Mouse (Mus musculus) limb, embryonic 11.5 days (tissue): ENCODE measurements around the gene Erlin1. TPM values are rescaled to one million over a fixed set of nuclear protein-coding genes. Genes with fewer than 3 reads are reported as not detected.

Experiments used
- ATAC-seq: fragments of 200-750 bp; cut with Nextera tagmentation; 2 replicates; pipeline ENCODE4 v1.8.0; 2017; ENCODE audit warnings: low read depth; ENCODE audit not compliant: insufficient number of reproducible peaks, low FRiP score, low TSS enrichment
- DNase-seq: peaks from one replicate; pipeline ENCODE4 v3.0.0-alpha.2; 2015; ENCODE audit warnings: low spot score
- H3K27ac ChIP-seq: fragments of 300-500 bp; sonication (generic); replicated peaks from 2 replicates; pipeline ENCODE4 v1.5.1; 2014; ENCODE audit warnings: low read depth, mild to moderate bottlenecking, low read length
- H3K27me3 ChIP-seq: fragments of 300-500 bp; sonication (generic); 2 replicates; pipeline ENCODE4 v1.6.1; 2014; ENCODE audit warnings: mild to moderate bottlenecking, low read length, mixed read lengths; ENCODE audit not compliant: control insufficient read depth, insufficient read depth
- H3K36me3 ChIP-seq: fragments of 300-500 bp; sonication (generic); 2 replicates; pipeline ENCODE4 v1.6.1; 2014; ENCODE audit warnings: mild to moderate bottlenecking, low read length, moderate library complexity, mixed read lengths; ENCODE audit not compliant: control insufficient read depth, insufficient read depth
- H3K4me1 ChIP-seq: fragments of 300-500 bp; sonication (generic); 2 replicates; pipeline ENCODE4 v1.6.1; 2014; ENCODE audit warnings: low read length, mixed read lengths; ENCODE audit not compliant: control insufficient read depth, insufficient read depth
- H3K4me2 ChIP-seq: fragments of 300-500 bp; sonication (generic); 2 replicates; pipeline ENCODE4 v1.6.1; 2014; ENCODE audit warnings: low read depth, mild to moderate bottlenecking, moderate library complexity; ENCODE audit not compliant: severe bottlenecking
- H3K4me3 ChIP-seq: fragments of 300-500 bp; sonication (generic); 2 replicates; pipeline ENCODE4 v1.5.1; 2014; ENCODE audit warnings: low read depth, low read length
- H3K9ac ChIP-seq: fragments of 300-500 bp; sonication (generic); 2 replicates; pipeline ENCODE4 v1.6.1; 2014; ENCODE audit warnings: mild to moderate bottlenecking, low read length
- H3K9me3 ChIP-seq: fragments of 300-500 bp; sonication (generic); 2 replicates; pipeline ENCODE4 v1.6.1; 2016; ENCODE audit warnings: low read length; ENCODE audit not compliant: control insufficient read depth
- WGBS: fragments of 180-500 bp; shearing (Covaris S2); extraction: QIAGEN DNeasy Blood & Tissue Kit; methylation state at CpG from one replicate; pipeline ENCODE4 v1.1.7; 2014; 5-methylcytosine and 5-hydroxymethylcytosine counted together
- polyA plus RNA-seq: library from polyadenylated mRNA; unstranded; fragments of >200 nt; fragmentation: Nextera tagmentation; extraction: Ambion mirVana; gene quantifications from 2 replicates; pipeline ENCODE4 v1.2.1, GENCODE M21; 2014

Gene Erlin1
- polyA plus RNA-seq, 1 experiment from 2014 or later, result 20.1 TPM

GRCm38 (mm10) chr19:44104393-44104792, 34.8 kb upstream of the Erlin1 start:
- WGBS, result 91% methylated on average over 1 of the region's 1 CpGs
- no peak overlapping the region for H3K27ac ChIP-seq
- H3K4me1 ChIP-seq, result peaks cover 2% of the 10 kb centered on the region; the same call in 1 of the 2 replicates
- no peaks in the 10 kb centered on the region for H3K27me3 ChIP-seq
- peaks cover 2% of the 10 kb centered on the region; the same call in 1 of the 2 replicates for H3K36me3 ChIP-seq
- no peak overlapping the region for H3K9ac ChIP-seq
- H3K4me3 ChIP-seq, result no peak overlapping the region
- H3K4me2 ChIP-seq, result no peak overlapping the region
- ATAC-seq (no peak), DNase-seq (no peak)
- no peaks in the 10 kb centered on the region for H3K9me3 ChIP-seq

- H3K9me3 ChIP-seq, result no peaks in the 10 kb centered on the region
- H3K27me3 ChIP-seq, result no peaks in the 10 kb centered on the region
- peaks cover 6% of the 10 kb centered on the region; the same call in 1 of the 2 replicates for H3K36me3 ChIP-seq
- H3K4me2 ChIP-seq, result no peak overlapping the region
- ATAC-seq (no peak), DNase-seq (no peak)
- no peak overlapping the region for H3K27ac ChIP-seq
- H3K4me1 ChIP-seq, result peaks cover 2% of the 10 kb centered on the region; the same call in 1 of the 2 replicates
- no peak overlapping the region for H3K4me3 ChIP-seq
- no peak overlapping the region for H3K9ac ChIP-seq
- WGBS, result 90% methylated on average over 3 of the region's 3 CpGs
Measured at GRCm38 (mm10) chr19:44103001-44103400, 33.4 kb upstream of the Erlin1 start.

- Histone ChIP-seq H3K4me1 (no peaks in the 10 kb centered on the region), H3K36me3 (peaks cover 14% of the 10 kb centered on the region), H3K27ac (no peak overlapping the region), H3K4me2 (no peak overlapping the region), H3K27me3 (no peaks in the 10 kb centered on the region), H3K4me3 (no peak overlapping the region), H3K9me3 (no peaks in the 10 kb centered on the region), H3K9ac (no peak overlapping the region)
- DNase-seq (no peak), ATAC-seq (no peak)
Measured at GRCm38 (mm10) chr19:44100840-44101239, 31.3 kb upstream of the Erlin1 start.

- Histone ChIP-seq H3K27ac (no peak overlapping the region), H3K4me2 (no peak overlapping the region), H3K4me3 (no peak overlapping the region), H3K36me3 (peaks cover 1% of the 10 kb centered on the region), H3K4me1 (no peaks in the 10 kb centered on the region), H3K9ac (no peak overlapping the region), H3K9me3 (no peaks in the 10 kb centered on the region), H3K27me3 (no peaks in the 10 kb centered on the region)
- WGBS, result 97% methylated on average over 3 of the region's 3 CpGs
- DNase-seq, result no peak
- no peak for ATAC-seq
Measured at GRCm38 (mm10) chr19:44086278-44086677, 16.7 kb upstream of the Erlin1 start.

- H3K4me2 ChIP-seq, result no peak overlapping the region
- DNase-seq (no peak), ATAC-seq (no peak)
- no peak overlapping the region for H3K27ac ChIP-seq
- H3K9me3 ChIP-seq, result no peaks in the 10 kb centered on the region
- peaks cover 5% of the 10 kb centered on the region for H3K36me3 ChIP-seq
- H3K4me3 ChIP-seq, result no peak overlapping the region
- WGBS, result 92% methylated on average over 2 of the region's 2 CpGs
- no peak overlapping the region for H3K9ac ChIP-seq
- H3K27me3 ChIP-seq, result no peaks in the 10 kb centered on the region
- 0 out of 2 replicates have a peak, but pooled peaks cover under 1% of the 10 kb centered on the region for H3K4me1 ChIP-seq
Measured at GRCm38 (mm10) chr19:44080920-44081319, 11.3 kb upstream of the Erlin1 start.

- no peak overlapping the region for H3K4me2 ChIP-seq
- H3K4me1 ChIP-seq, result 0 out of 2 replicates have a peak, but pooled peaks cover 2% of the 10 kb centered on the region
- WGBS, result 100% methylated on average over 2 of the region's 2 CpGs
- no peak overlapping the region for H3K4me3 ChIP-seq
- no peak overlapping the region for H3K27ac ChIP-seq
- no peaks in the 10 kb centered on the region for H3K27me3 ChIP-seq
- H3K36me3 ChIP-seq, result peaks cover 7% of the 10 kb centered on the region
- H3K9me3 ChIP-seq, result no peaks in the 10 kb centered on the region
- ATAC-seq (no peak), DNase-seq (no peak)
- no peak overlapping the region for H3K9ac ChIP-seq
Measured at GRCm38 (mm10) chr19:44080023-44080422, 10.4 kb upstream of the Erlin1 start.

- no peaks in the 10 kb centered on the region for H3K27me3 ChIP-seq
- DNase-seq (no peak), ATAC-seq (no peak)
- 87% methylated on average over 4 of the region's 4 CpGs for WGBS
- 0 out of 2 replicates have a peak, but pooled peaks cover 2% of the 10 kb centered on the region for H3K4me1 ChIP-seq
- no peak overlapping the region for H3K27ac ChIP-seq
- H3K36me3 ChIP-seq, result peaks cover 9% of the 10 kb centered on the region
- H3K4me2 ChIP-seq, result no peak overlapping the region
- no peak overlapping the region for H3K4me3 ChIP-seq
- no peak overlapping the region for H3K9ac ChIP-seq
- H3K9me3 ChIP-seq, result no peaks in the 10 kb centered on the region
Measured at GRCm38 (mm10) chr19:44077024-44077423, 7.4 kb upstream of the Erlin1 start.

- Histone ChIP-seq H3K9ac (no peak overlapping the region), H3K4me2 (no peak overlapping the region), H3K27ac (no peak overlapping the region), H3K36me3 (peaks cover 9% of the 10 kb centered on the region), H3K27me3 (no peaks in the 10 kb centered on the region), H3K4me1 (0 out of 2 replicates have a peak, but pooled peaks cover 2% of the 10 kb centered on the region), H3K9me3 (no peaks in the 10 kb centered on the region), H3K4me3 (no peak overlapping the region)
- 47% methylated on average over 9 of the region's 9 CpGs for WGBS
- ATAC-seq (peak; percentile 68), DNase-seq (peak; percentile 54)
Measured at GRCm38 (mm10) chr19:44076457-44076856, 6.9 kb upstream of the Erlin1 start.

- Histone ChIP-seq H3K9ac (no peak overlapping the region), H3K4me3 (no peak overlapping the region), H3K27ac (no peak overlapping the region), H3K4me2 (no peak overlapping the region), H3K27me3 (no peaks in the 10 kb centered on the region), H3K36me3 (peaks cover 4% of the 10 kb centered on the region), H3K9me3 (no peaks in the 10 kb centered on the region), H3K4me1 (peaks cover 2% of the 10 kb centered on the region; the same call in 1 of the 2 replicates)
- no peak for ATAC-seq
- 85% methylated on average over 11 of the region's 11 CpGs for whole genome bisulfite sequencing
- DNase-seq, result no peak
Measured at GRCm38 (mm10) chr19:44074986-44075385, 5.4 kb upstream of the Erlin1 start.
